Mouse (Mus musculus): ENCODE results near the gene Cfd.

The Cfd gene

DNA sequence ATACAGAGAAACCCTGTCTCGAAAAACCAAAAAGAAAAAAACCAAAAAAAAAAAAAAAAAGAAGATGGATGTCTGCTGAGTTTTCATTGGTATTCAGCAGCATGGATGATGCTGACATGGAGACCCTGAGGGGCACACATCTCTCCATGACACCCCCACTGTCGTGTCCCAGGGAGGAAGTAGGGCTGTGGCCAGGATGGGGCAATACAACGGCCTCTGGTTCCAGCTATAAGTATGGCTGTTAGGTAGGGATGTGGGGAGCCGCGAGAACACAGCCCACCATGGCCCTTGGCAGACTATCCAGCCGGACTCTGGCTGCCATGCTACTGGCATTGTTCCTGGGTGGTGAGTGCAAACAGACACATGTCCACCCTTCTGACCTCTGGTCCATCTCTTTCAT, 4.6 kb upstream of the Cfd start, which contains the start of gene Elane:
Elane (plus strand) TSS at position 194 of the 400 bp plus-strand sequence.
- DNase-seq (ENCODE audit: low read depth, low spot score): no peak

- no peak for DNase-seq (ENCODE audit: low read depth, low spot score)
Measured at GRCm38 (mm10) chr10:79886611-79887010, 4.0 kb upstream of the Cfd start.

DNA sequence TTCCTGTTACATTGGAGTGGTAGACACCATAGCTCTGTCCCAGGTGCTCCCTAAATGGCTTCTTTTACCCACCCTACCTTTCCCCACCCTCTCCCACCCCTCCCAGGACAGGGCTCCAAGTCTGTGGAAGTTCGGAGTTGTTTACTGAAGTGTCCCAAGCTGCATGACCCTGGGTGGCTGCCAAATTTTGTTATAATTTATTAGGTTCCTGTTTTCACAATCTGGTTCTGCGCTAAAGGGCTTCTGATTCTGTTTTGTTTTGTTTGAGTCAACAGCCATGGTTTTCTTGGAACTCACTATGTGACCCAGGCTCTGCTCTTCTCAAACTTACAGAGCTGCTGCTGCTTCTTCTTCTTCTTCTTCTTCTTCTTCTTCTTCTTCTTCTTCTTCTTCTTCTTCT, 1.3 kb upstream of the Cfd start:
- DNase-seq (ENCODE audit: low read depth, low spot score): no peak

DNA sequence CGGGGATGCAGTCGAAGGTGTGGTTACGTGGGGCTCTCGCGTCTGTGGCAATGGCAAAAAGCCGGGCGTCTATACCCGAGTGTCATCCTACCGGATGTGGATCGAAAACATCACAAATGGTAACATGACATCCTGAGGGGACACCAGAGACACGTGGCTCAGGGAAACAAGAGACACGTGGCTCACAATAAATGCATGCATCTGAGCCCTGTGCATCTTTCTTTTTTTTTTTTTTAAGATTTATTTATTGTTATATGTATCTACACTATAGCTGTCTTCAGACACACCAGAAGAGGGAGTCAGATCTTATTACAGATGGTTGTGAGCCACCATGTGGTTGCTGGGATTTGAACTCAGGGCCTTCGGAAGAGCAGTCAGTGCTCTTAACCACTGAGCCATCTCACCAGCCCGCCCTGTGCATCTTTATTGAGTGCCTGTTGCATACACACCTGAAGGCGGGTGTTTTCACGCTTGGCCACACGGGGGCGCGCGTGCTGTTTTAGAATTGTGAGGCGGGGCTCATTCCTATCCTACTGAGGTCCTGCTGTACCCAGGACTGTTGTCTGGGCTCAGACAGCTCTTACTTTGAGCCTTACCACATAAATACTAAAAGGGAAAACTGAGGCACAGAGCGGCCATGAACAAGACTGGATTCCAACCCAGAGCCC, 1.9 kb downstream of the Cfd start:
- DNase-seq (ENCODE audit: low read depth, low spot score): peak; percentile 79

DNA sequence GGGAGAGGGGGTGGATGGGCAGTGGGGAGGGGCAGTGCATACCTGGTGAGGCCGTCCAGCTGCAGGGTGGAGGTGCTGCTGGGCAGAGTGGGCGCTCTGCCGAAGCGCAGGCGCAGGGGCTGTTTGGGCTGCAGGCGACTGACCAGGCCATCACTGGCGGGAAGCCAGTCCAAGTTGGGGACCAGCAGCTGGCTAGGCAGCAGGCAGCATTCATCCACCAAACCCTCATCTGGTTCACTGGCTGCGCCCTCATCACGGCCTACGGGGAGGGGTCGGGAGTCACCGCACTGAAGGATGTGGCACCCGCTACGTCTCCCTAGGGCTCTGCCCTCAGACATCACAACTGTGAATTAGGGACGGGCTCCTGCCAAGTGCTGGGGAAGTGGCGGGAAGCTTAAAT, 5.7 kb downstream of the Cfd start:
- no peak for DNase-seq (ENCODE audit: low read depth, low spot score)

DNA sequence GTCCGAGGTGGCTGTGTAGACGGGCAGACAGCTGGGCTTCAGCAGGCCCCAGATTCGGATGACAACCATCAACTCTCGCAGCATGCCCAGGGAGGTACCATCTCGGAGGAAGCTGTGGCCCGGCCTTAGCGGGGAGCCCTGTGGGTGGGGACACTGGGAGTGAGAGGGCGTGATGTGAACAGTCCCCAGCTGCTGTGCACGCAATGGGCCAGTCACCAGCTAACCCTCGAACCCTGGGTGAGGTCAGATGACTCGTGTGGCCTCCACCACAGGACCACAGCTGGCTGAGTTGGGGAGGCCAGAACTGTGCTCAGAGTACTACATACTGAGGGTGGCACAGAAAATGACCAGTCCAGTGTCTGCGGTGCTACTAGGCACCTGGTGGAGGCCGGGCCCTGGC, 6.2 kb downstream of the Cfd start:
- DNase-seq (ENCODE audit: low read depth, low spot score): no peak

DNA sequence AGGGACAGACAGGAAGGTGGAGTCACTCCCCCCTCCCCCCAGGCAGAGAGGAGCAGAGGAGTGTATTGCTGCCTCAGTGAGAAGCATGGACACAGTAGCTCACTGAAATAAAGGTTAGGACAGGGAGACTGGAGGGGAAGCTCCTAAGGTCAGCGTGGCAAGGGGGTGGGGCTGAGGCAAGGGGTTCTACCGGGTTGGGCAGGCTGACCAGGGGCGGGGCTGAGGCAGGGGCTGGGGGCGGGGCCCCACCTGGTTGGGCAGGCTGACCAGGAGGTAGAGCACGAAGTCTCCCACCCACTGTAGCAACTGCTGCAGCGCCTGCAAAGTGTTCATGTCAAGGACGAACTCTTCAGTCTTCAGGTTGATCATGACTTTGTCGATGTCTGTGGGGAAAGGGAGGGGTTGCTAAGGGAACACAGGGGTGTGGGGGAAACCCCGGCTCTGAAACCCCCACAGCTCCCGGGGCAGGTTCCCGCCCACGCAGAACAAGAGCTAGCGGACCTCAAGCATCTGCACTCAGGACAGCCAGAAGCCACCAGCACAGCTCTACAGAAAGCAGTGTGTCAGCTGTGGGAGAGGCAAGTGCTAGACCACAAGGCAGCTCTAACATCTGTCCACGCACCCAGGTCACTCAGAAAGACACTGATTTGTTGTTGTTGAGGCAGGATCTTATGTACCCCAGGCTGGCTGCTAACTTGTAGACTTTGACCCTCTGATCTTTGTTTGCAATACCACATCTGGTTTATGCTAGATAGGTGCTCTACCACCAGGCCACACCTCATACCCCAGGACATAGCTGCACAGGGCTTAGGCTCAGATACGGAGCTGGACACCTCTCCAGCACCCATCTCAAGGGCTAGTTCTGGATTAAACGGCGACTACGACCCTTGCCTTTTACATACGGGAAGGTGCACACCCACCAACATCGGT, 6.9 kb downstream of the Cfd start:
- no peak for DNase-seq (ENCODE audit: low read depth, low spot score)

DNA sequence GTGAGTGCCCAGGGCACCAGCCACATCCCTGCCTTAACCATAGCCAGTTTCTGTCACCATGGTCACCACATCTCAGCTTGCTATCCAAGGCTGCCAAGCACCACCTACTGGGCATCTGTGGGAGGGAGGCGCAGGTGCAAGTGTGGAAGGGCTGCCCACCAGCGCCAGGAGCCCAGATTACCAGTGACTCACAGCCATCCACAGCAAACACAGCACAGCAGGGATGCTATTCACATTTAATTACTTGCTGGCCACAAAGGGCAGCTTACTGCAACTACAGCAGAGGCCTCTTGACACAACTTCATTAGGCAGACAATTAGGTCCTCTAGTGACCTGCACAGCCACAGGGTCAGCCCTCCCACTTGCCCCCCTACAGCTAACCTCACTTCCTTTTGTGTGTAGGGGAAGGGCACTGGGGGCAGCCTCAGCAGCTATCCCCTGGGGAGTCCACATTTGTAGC, 10.3 kb downstream of the Cfd start:
- peak; percentile 95 for DNase-seq (ENCODE audit: low read depth, low spot score)

- no peak for DNase-seq (ENCODE audit: low read depth, low spot score)
Measured at GRCm38 (mm10) chr10:79906712-79907111, 16.1 kb downstream of the Cfd start.

GRCm38 (mm10) chr10:79907415-79907814, 16.8 kb downstream of the Cfd start:
- no peak for DNase-seq (ENCODE audit: low read depth, low spot score)

- DNase-seq (ENCODE audit: low read depth, low spot score): peak; percentile 98
Measured at GRCm38 (mm10) chr10:79908167-79909091, 17.8 kb downstream of the Cfd start, which contains the start of gene Med16. TSS of gene Med16 (minus strand) at chr10:79908923.

GRCm38 (mm10) chr10:79909092-79909922, 18.7 kb downstream of the Cfd start:
- peak; percentile 78 for DNase-seq (ENCODE audit: low read depth, low spot score)

DNA sequence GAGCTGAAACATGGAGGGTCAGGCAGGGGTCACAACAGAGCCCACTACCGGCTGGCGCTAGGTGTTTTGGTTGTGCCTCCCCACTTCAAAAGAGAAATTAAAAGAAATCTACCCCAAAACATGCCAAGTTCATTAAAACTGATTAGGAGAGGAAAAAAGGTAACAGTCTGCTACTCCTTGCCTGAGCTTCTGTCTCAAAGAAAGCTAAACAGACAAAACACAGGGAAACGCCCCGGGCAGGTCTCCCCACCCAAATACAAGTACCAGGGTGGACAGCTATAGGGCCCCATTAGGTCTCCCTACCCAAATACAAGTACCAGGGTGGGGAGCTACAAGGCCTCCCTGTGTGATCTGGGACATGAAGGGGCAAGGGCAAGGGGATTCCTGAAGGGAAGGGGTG, 19.9 kb downstream of the Cfd start, which contains the start of gene Gm26602:
Gm26602 (plus strand) TSS at position 301 of the 400 bp plus-strand sequence.
- DNase-seq (ENCODE audit: low read depth, low spot score): no peak

DNA sequence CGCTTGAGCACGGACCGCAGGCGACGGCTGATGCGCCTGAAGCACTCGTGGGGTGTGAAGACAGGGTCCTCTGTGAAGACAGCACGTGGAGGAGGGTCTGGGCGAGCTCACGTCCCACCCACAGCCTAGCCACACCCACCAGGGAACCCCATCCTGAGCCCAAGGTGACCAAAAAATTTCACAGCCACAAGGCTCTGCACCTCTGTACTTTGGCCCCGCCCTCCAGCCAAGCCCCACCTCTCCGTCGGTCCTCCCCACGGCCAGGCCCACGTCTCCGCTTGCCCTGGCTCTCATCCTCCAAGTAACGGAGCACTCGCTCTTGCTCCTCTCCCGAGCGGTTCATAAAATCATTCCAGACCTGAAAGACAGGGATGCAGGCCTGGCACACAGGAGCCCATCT, 21.8 kb downstream of the Cfd start:
- no peak for DNase-seq (ENCODE audit: low read depth, low spot score)

DNA sequence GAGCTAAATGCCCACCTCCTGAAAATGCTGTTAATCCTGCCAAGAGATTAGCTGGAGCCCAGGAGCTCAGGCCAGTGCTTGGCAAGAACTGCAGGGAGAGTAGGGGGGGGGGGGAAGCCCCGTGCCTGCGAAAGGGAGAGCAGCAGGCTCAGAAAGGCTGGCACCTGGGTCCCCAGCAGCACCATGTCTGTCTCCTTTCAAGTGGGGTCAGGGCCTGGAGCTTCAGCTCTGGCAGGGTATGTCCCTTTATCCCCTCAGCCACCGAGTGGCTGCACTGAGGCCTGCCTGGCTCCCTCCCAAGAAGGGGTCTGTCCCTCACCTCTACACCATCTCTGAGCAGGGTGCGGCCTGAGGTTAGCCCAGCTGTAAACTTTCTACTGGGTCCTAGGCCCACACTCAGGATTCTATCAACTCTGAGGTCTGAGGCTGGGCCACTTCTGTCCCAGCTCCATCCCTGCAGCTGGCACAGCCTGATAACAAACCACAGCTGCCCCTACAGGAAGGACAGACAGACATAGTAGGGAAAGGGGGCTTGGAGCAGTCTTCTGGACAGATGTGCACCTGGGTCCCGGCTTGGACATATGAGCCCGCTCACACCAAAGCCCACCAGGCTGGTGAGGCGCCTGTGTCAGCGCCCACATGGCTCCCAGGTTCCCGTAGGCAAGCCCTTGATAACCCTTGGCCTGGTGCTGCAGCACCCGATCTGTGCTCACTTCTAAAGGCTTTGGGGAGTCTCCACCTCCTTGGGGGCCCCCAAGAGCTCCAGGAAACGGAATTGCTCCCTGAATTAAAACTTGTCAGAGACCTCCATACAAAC, 23.7 kb downstream of the Cfd start:
- DNase-seq (ENCODE audit: low read depth, low spot score): no peak

- no peak for DNase-seq (ENCODE audit: low read depth, low spot score)
Measured at GRCm38 (mm10) chr10:79914948-79915596, 24.4 kb downstream of the Cfd start.

GRCm38 (mm10) chr10:79916081-79916480, 25.4 kb downstream of the Cfd start:
- peak; percentile 53 for DNase-seq (ENCODE audit: low read depth, low spot score)

DNA sequence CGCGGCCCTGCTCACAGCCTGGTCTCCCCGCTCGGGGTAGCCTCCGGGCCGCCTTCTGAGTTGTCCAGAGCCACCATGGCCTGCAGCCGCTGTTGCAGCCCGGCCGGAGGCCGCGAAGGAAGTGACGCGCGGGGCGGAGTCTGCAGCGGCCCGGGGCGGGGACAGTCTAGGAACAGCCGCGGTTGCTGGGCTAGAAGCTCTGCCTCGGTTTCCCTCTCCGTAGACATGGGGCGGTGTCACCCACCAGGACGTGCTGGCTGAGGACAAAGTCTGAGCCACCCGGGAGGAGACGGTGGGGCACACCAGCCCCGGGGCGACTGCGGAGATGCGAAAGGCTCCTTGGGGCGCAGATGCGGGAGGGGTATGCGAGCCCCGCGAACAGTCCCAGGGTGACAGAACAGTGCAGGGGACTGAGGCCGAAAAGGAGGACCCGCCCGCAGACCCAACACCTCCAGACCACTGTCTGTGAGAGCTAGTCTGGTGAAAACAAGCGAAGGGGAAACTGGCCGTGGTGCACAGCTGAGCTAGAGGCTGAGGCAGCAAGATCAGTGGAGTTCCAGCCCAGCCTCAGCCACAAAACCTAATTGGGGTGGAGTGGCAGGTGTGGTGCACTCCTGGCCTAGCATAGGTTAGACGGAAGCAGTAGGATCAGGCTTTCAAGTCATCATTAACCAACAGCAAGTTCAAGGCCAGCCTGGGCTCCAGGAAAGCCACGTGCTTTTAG, 26.3 kb downstream of the Cfd start, which contains the start of gene Kiss1r:
Kiss1r (plus strand) TSS at position 164 of the 724 bp plus-strand sequence.
- peak; percentile 89 for DNase-seq (ENCODE audit: low read depth, low spot score)

Data from brain, adult 2 months (tissue).